Mouse (Mus musculus) liver, postnatal 0 days (tissue): ENCODE data around the gene 4930402H24Rik.

ENCODE experiments used
- CTCF ChIP-seq: sonication (generic); IDR thresholded peaks from 2 replicates; pipeline ENCODE4 v1.5.1; 2016; ENCODE audit warnings: antibody characterized with exemption, low read depth
- EP300 ChIP-seq: IDR thresholded peaks from 2 replicates; pipeline ENCODE4 v1.6.1; 2016; ENCODE audit warnings: antibody characterized with exemption, low read depth, mild to moderate bottlenecking

- no peak for TF ChIP-seq CTCF
- no peak for TF ChIP-seq EP300
These were observed 114.5 kb downstream of the 4930402H24Rik start for GRCm38 (mm10) chr2:130791722-130792121.
